Mouse (Mus musculus): ENCODE data around the gene Prim1. TPM values are rescaled to one million over a fixed set of nuclear protein-coding genes. Genes with fewer than 3 reads are reported as not detected.

Prim1 gene
- total and polyA plus RNA-seq, 2 experiments from 2014 or later, result 30.1 to 33.6 TPM

GRCm38 (mm10) chr10:128058601-128059151, 43.7 kb downstream of the Prim1 start, which contains the start of gene Ptges3:
Gene Ptges3, plus strand, starts transcription at chr10:128058954.
- ATAC-seq (ENCODE audit: low FRiP score) (peak; percentile 92), DNase-seq (ENCODE audit: low spot score) (peak; percentile 98)
- H3K4me2 ChIP-seq (ENCODE audit: low read depth, low read length, poor library complexity, severe bottlenecking), result peak within 1 kb of the TSS; percentile 69
- WGBS, result under 1% methylated on average over 57 of the region's 72 CpGs
- H3K4me3 ChIP-seq (ENCODE audit: low read depth, low read length), result peak within 1 kb of the TSS; percentile 65
- H3K36me3 ChIP-seq (ENCODE audit: insufficient read depth, low read length), result no peaks in the 10 kb centered on the region
- peaks cover 11% of the 10 kb centered on the region; the same call in 1 of the 2 replicates for H3K4me1 ChIP-seq (ENCODE audit: insufficient read depth, low read length)
- TF ChIP-seq CTCF (IDR thresholded peaks at IDR 0.05), result no peak
- H3K9me3 ChIP-seq (ENCODE audit: low read length), result no peaks in the 10 kb centered on the region
- no peaks in the 10 kb centered on the region for H3K27me3 ChIP-seq (ENCODE audit: insufficient read depth, low read length)
- peak within 1 kb of the TSS; percentile 97 for H3K27ac ChIP-seq (ENCODE audit: low read depth, low read length)
- peak within 1 kb of the TSS; percentile 86 for H3K9ac ChIP-seq (replicated peaks; ENCODE audit: low read length, poor library complexity, severe bottlenecking)

DNA sequence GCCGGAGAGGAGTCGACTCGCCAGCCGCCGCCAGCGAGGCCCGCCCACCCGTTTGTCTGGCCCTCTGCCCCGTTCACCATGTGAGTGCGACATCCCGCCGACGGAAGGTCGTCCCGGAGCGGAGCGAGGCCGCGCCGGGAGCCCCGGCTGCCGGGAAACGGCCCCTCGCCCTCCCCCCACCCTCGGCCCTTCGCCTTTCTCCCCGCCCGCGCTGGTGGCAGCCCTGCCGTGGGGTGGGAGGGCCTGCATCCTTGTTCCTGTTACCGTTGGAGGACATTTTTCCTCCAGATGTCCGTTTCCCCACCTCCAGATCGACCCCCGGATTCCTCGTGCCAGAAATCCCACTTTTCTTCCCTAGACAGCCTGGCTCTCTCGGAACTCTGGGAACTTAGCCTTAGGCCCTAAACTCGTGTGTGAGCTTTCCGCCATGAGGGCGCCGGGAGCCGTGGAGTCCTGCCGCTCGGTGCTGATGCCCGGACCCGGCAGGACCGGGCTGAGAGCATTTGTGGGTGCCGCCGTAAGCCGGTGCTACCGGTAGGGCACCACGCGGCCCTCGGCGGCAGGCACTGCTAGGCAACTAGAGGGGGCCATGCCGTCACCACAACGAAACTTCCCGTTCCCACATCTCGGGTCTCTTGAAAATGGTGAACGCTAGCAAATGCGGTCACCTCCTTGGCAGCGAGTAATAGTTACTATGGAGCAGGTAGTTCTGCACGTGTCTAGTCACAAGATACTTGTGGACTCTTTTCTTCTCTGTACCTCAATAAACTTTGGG, 44.4 kb downstream of the Prim1 start:
- H3K4me3 ChIP-seq (ENCODE audit: low read depth, low read length), result peak overlapping the region; percentile 65
- DNase-seq (ENCODE audit: low spot score) (peak; percentile 57), ATAC-seq (ENCODE audit: low FRiP score) (peak; percentile 73)
- peak overlapping the region; percentile 69 for H3K4me2 ChIP-seq (ENCODE audit: low read depth, low read length, poor library complexity, severe bottlenecking)
- no peaks in the 10 kb centered on the region for H3K9me3 ChIP-seq (ENCODE audit: low read length)
- peak overlapping the region; percentile 86 for H3K9ac ChIP-seq (replicated peaks; ENCODE audit: low read length, poor library complexity, severe bottlenecking)
- 0 out of 2 replicates have a peak, but pooled peaks cover 3% of the 10 kb centered on the region for H3K36me3 ChIP-seq (ENCODE audit: insufficient read depth, low read length)
- H3K27me3 ChIP-seq (ENCODE audit: insufficient read depth, low read length), result no peaks in the 10 kb centered on the region
- TF ChIP-seq CTCF (IDR thresholded peaks at IDR 0.05), result no peak; the same call in 1 of the 2 replicates
- peak overlapping the region; percentile 97 for H3K27ac ChIP-seq (ENCODE audit: low read depth, low read length)
- H3K4me1 ChIP-seq (ENCODE audit: insufficient read depth, low read length), result peaks cover 11% of the 10 kb centered on the region; the same call in 1 of the 2 replicates
- WGBS, result 0% methylated on average over 32 of the region's 62 CpGs

- H3K36me3 ChIP-seq (ENCODE audit: insufficient read depth, low read length), result 0 out of 2 replicates have a peak, but pooled peaks cover 3% of the 10 kb centered on the region
- H3K4me1 ChIP-seq (ENCODE audit: insufficient read depth, low read length), result peaks cover 11% of the 10 kb centered on the region; the same call in 1 of the 2 replicates
- H3K4me2 ChIP-seq (ENCODE audit: low read depth, low read length, poor library complexity, severe bottlenecking), result peak overlapping the region; percentile 69; the same call in 1 of the 2 replicates
- DNase-seq (ENCODE audit: low spot score) (no peak), ATAC-seq (ENCODE audit: low FRiP score) (no peak)
- no peaks in the 10 kb centered on the region for H3K9me3 ChIP-seq (ENCODE audit: low read length)
- no peak overlapping the region for H3K27ac ChIP-seq (ENCODE audit: low read depth, low read length)
- no peak overlapping the region for H3K9ac ChIP-seq (replicated peaks; ENCODE audit: low read length, poor library complexity, severe bottlenecking)
- WGBS, result 88% methylated on average over 5 of the region's 5 CpGs
- no peak for TF ChIP-seq CTCF (IDR thresholded peaks at IDR 0.05)
- H3K4me3 ChIP-seq (ENCODE audit: low read depth, low read length), result no peak overlapping the region
- H3K27me3 ChIP-seq (ENCODE audit: insufficient read depth, low read length), result no peaks in the 10 kb centered on the region
Measured at GRCm38 (mm10) chr10:128061109-128061508, 46.1 kb downstream of the Prim1 start.

DNA sequence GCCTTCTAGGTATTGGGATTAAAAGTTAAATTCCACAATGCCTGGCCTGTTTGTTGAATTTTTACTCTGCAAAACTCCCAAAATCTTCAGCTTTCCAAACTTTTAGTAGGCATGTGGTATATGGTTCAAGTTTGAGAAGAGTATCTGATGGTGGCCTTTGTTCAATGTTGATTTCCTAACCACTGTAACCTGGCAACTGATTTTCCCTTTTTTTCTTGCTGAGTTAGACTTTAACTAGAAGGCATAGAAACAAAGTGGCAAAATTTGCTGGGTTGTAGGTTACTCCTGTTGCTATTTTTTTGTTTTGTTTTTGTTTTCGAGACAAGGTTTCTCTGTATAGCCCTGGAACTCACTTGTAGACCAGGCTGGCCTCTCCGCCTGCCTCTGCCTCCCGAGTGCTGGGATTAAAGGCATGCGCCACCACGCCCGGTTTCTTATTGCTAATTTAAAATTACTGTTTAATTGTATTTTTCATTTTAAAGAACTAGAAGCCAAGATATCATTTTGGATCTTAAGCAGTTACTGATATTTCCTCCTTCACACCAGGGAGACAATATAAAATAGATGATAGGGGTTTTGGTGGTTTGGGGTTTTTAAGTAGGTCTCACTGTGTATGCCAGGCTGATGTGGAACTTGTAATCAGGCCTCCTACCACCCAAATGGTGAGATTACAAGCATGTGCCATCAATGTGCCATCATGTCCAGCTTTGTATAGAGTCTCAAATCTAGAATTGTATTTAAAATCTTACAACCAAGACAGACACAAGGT, 47.4 kb downstream of the Prim1 start:
- Histone ChIP-seq H3K27me3 (ENCODE audit: insufficient read depth, low read length) (no peaks in the 10 kb centered on the region), H3K4me2 (ENCODE audit: low read depth, low read length, poor library complexity, severe bottlenecking) (no peak overlapping the region), H3K4me3 (ENCODE audit: low read depth, low read length) (no peak overlapping the region), H3K9me3 (ENCODE audit: low read length) (no peaks in the 10 kb centered on the region), H3K4me1 (ENCODE audit: insufficient read depth, low read length) (peaks cover 11% of the 10 kb centered on the region; the same call in 1 of the 2 replicates), H3K9ac (replicated peaks; ENCODE audit: low read length, poor library complexity, severe bottlenecking) (no peak overlapping the region), H3K27ac (ENCODE audit: low read depth, low read length) (no peak overlapping the region), H3K36me3 (ENCODE audit: insufficient read depth, low read length) (0 out of 2 replicates have a peak, but pooled peaks cover 3% of the 10 kb centered on the region)
- WGBS, result 96% methylated on average over 6 of the region's 6 CpGs
- DNase-seq (ENCODE audit: low spot score), result no peak
- no peak for TF ChIP-seq CTCF (IDR thresholded peaks at IDR 0.05)
- ATAC-seq (ENCODE audit: low FRiP score), result no peak

- no peaks in the 10 kb centered on the region for H3K27me3 ChIP-seq (ENCODE audit: insufficient read depth, low read length)
Measured at GRCm38 (mm10) chr10:128066072-128066471, 51.1 kb downstream of the Prim1 start.

More at GRCm38 (mm10) chr10:128066072-128066471, 51.1 kb downstream of the Prim1 start:
- Histone ChIP-seq H3K4me1 (ENCODE audit: insufficient read depth, low read length) (no peaks in the 10 kb centered on the region), H3K9ac (replicated peaks; ENCODE audit: low read length, poor library complexity, severe bottlenecking) (no peak overlapping the region), H3K9me3 (ENCODE audit: low read length) (no peaks in the 10 kb centered on the region), H3K27ac (ENCODE audit: low read depth, low read length) (no peak overlapping the region), H3K4me3 (ENCODE audit: low read depth, low read length) (no peak overlapping the region), H3K36me3 (ENCODE audit: insufficient read depth, low read length) (peaks cover 12% of the 10 kb centered on the region; the same call in 1 of the 2 replicates), H3K4me2 (ENCODE audit: low read depth, low read length, poor library complexity, severe bottlenecking) (no peak overlapping the region)
- 85% methylated on average over 5 of the region's 5 CpGs for WGBS
- DNase-seq (ENCODE audit: low spot score), result no peak
- no peak for TF ChIP-seq CTCF (IDR thresholded peaks at IDR 0.05)
- no peak for ATAC-seq (ENCODE audit: low FRiP score)

All from midbrain, postnatal 0 days (tissue).